Mouse (Mus musculus) v-Abl transformed pro-B cells (cell line): ENCODE measurements around the gene Fam71f1.
"Not testable (repeated sequence)": the region's sequence is repeated elsewhere in the genome, so short reads cannot be mapped to it uniquely, and the experiment has no call there.

Experiments
- in situ Hi-C, 2 experiments: fragments of 400-800 bp; cut with MboI; formaldehyde crosslinking; loops; one replicate each; pipeline ENCODE4 v1.15.1; 2025; ENCODE audit not compliant: unreplicated experiment in 2 of 2

Fam71f1 gene

GRCm38 (mm10) chr6:29322147-29322546 lies 3.2 kb downstream of the Fam71f1 start:
- in situ Hi-C loops: no loop called here

GRCm38 (mm10) chr6:29322735-29323134 lies 3.8 kb downstream of the Fam71f1 start:
- in situ Hi-C loops: no loop called here

DNA sequence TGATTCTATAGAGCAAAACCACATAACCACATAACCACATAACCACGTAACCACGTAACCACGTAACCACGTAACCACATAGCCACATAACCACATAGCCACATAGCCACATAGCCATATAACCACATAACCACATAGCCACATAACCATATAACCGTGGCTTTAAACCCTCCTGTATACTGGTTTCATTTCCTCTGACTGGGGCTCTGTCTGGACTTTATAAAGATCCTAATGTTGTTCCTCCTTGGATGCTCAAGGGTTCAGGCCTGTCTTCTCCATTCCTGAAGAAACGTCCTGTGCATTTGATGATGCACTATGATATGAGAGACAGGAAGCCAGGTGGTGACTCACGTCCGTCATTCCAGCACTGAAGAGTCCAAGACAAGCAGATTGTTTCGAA lies 8.0 kb downstream of the Fam71f1 start:
- in situ Hi-C loops: no loop called here

DNA sequence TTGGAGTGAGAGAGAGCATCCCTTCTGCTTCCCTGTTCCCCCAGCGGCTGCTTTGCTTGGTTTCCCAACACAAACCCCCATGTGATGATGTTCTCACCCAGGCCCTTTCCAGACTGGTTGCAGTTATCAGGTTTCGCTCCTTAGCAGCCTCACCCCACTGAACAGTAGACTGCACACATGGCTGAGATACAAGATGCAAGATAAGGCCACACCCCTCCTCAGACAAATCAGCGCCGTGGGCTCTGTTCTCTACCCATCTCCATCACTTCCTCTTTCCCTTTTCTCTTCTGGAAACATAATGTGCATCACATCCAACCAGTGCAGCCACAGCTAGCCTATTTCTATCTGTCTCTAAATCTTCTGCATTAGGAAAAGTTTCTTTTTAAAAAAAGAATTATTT lies 10.6 kb downstream of the Fam71f1 start:
- in situ Hi-C loops: no loop called here

DNA sequence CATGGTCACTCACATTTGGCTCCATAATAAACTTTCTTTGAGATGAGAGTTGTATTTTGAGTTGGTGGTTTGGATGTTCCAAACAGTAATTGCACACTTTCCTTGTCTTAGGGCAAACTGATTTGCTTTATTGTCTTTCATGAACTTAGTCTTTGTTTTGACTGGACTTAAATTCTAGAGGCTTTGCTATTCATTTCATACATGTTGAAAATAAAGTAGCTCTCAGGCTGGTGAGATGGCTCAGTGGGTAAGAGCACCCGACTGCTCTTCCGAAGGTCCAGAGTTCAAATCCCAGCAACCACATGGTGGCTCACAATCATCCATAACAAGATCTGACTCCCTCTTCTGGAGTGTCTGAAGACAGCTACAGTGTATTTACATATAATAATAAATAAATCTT lies 27.6 kb downstream of the Fam71f1 start:
- in situ Hi-C loops: not testable (repeated sequence)

- in situ Hi-C loops: no loop called here
Measured at GRCm38 (mm10) chr6:29347189-29347588, 28.2 kb downstream of the Fam71f1 start.

DNA sequence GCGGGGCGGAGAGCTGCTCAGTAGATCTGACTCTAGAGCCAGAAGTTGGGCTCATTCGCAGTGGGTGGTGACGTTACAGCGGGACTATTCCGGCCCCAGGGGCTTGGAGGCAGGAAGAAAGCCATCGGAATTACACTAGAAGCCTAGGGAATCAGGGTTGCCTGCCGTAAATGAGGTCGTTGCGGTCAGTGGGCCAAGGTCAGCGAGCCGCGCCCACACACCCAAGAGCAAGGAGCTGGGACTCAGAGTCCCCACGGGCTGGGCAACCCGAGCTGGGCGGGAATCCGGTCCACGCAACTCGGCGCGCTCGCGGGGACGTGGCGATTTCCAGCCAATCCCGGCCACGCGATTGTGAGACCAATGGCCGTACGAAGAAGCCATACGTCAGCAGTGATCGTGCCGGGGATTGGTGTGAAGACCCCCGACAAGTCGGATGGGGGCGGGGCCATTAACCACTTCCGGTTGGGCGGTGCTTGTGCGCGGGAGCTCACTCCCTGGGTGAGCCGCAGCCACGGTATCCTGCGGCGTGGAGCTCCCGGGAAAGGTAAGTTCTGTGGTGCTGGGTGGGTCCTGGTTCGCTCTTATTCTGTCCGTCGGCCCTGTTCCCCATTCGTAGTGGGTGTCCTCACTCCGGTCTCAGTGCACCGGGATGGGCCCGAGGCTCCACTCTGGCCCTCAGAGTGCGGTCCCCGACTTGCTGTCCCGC lies 28.9 kb downstream of the Fam71f1 start, which contains the start of gene Calu:
Calu (plus strand) TSS at position 405 of the 706 bp plus-strand sequence.
- in situ Hi-C loops: no loop called here

DNA sequence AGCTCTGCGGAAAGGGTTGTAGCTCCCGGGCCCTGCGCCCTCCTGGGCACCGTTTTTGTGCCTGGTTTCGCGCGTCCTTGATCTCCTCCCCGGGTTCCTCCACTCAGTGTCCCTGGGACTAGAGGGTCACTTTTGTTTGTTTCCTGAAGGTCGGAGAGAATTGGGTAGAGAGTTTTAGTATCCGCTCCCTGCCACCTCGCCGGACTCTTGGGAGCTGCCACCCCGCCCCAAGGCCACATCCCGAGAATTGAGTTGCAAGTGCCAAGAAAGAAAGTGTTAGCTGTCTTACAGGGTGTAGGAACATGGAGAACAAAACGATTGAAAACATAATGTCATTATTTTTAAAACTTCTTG lies 29.4 kb downstream of the Fam71f1 start:
- in situ Hi-C loops: no loop called here

- in situ Hi-C loops: no loop called here
Measured at GRCm38 (mm10) chr6:29351613-29352012, 32.7 kb downstream of the Fam71f1 start.

DNA sequence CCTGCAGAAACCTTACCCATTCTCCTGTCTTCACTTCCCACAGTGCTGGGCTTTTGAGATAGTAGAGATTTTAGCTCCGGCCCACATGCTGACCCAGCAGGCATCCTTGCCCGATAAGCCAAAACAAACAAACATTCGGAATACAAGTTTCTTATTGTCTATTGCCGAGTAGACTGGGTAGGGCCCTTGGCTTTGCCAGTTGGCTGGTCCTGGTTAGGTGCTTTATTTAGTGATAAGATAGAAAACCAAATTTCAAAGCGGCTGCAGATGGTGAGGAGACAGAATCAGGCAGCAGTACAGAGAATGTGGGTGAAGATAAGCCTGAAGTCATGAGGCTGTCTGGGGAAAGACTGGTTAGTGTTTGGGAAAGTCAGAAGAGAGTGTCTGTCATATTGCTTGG lies 33.9 kb downstream of the Fam71f1 start:
- in situ Hi-C loops: no loop called here

DNA sequence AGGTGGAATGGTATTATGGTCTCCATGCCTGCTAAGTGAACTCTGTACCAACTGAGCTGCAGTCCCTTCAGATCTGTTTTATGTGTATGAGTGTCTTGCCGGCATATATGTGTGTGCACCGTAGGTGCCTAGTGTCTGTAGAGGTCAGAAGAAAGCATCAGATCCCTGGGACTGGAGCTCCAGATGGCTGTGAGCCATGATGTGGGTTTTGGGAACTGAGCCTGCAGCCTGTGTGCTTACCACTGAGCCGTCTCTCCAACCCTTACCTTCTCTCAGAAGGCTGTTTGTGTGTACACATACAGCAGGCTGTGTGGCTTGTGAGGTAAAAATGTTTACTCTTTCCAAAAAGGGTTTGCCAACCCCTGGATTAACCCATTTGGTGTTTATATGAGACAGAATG lies 40.4 kb downstream of the Fam71f1 start:
- in situ Hi-C loops: no loop called here

- in situ Hi-C loops: no loop called here
Measured at GRCm38 (mm10) chr6:29360211-29360610, 41.3 kb downstream of the Fam71f1 start.

GRCm38 (mm10) chr6:29362246-29363128 lies 43.5 kb downstream of the Fam71f1 start:
- in situ Hi-C loops: no loop called here

DNA sequence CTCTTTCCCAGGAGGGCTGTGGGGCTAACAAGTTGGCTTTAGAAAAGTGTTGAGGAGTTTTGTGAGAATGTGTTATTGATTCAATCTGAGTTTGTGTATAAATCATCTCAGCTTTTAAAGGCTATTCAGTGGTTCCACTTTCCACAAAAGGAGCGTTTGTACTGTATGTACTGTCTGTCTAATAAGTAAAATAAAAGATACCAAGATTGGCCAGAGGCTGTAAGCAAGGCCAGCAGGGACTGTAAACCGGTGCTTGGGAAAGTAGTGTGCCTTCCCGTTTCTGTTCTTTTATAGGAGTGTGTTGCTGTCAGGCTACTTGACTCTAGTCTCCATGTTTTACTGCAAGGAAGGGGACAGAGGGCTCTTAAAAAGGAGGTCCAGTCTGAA lies 44.2 kb downstream of the Fam71f1 start:
- in situ Hi-C loops: no loop called here

DNA sequence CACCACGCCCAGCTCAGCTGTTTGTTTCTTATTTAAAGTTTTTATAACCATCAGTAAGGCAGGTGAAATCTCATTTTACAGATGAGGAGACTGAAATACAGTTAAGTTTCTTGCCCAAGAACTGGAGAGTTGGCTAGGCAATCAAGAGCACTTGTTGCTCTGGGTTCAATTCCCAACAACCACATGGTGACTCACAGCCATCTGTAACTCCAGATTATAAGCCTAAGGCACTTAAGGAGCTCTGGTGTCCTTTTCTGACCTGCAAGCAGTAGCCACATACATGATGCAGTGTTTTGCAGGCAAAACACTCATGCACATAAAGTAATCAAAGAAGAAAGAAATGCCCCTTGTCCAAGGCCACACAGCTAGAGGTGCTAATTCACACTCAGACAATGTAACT lies 46.3 kb downstream of the Fam71f1 start:
- in situ Hi-C loops: no loop called here

GRCm38 (mm10) chr6:29377386-29377785 lies 58.4 kb downstream of the Fam71f1 start:
- in situ Hi-C loops: no loop called here

- in situ Hi-C loops: no loop called here
Measured at GRCm38 (mm10) chr6:29378678-29379077, 59.7 kb downstream of the Fam71f1 start.

DNA sequence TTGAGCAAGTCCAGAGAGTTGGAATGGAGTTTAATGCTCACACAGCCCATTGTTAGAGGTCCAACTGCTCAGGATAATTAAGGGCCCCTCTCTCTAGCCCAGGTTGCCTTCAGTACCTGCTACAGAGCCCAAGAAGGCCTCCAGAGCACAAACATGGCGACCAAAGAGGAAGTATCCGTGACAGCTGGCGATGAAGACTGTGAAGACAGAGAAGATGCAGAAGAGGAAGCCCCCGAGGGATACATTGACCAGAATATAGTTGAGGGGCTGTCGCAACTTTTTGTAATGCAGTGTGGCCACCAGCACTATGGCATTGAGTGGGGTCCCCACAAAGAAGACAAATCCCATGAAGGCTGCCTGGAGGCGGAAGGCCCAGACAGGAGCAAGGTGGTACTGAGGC lies 61.0 kb downstream of the Fam71f1 start:
- in situ Hi-C loops: no loop called here

GRCm38 (mm10) chr6:29382442-29382841 lies 63.5 kb downstream of the Fam71f1 start:
- in situ Hi-C loops: no loop called here
